Mouse (Mus musculus): ENCODE results near the gene Tmem54.

The Tmem54 gene

DNA sequence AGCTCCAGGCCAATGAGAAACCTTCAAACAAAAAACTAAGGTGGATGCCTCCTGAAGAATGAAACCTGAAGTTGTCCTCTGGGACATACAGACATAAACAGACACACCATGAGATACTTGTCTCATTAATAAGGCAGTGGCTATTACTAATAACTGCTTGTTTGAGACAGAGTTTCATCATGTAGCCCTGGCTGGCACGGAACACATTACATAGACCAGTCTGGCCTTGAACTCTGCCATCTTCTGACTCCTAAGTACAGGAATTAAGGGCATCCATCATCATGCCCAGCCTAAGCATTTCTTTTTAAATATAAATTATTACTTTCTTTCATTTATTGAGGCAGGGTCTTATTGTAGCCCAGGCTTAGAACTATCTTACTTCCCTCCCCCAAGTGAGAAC, 55.7 kb downstream of the Tmem54 start:
- DNase-seq = no peak
